Mouse (Mus musculus) adipocyte (in vitro differentiated cells): ENCODE data around the gene Asb10.
"Not testable (repeated sequence)": the region's sequence is repeated elsewhere in the genome, so short reads cannot be mapped to it uniquely, and the experiment has no call there.

Source experiments
- DNase-seq: peaks from one replicate; pipeline ENCODE4 v3.0.0-alpha.2; 2016; ENCODE audit warnings: low spot score

Gene Asb10

DNA sequence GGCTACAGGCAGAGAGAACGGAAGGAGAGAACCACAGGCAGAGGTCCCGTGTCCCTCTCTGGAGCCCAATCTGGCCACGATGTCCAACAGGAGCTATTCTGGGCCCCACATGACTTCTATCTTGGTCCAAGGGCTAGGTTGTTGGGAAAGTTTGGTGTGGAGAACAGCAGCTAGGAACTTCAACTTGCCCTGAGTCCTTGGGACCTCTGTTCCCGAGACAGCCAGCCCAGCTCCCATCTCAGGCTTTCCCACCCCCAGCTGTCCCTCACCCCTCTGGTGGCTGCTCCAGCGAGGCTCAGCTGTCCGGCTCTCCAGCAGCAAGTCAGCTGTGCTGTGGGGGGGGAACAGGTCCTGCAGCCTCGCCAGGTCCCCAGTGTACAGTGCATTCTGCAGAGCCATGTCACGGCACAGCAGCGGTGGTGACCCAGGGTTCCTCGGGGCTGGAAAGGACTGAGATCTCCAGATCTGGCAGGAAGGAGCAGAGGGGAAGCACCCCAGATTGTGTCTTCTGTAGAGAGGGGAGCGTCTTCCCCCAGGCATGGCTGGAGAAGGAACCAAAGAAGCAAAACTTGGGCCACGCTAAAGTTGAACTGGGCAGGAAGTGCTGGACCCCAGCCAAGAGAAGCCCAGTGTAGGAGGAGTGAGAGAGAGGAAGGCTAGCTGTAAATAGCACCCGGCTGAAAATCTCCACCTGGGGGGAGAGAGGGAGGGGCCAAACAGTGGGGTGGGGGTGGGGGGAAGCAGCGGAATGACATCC lies at the start of gene Asb10:
Asb10 (minus strand) TSS at position 592 of the 757 bp plus-strand sequence.
- DNase-seq = peak; percentile 55

DNA sequence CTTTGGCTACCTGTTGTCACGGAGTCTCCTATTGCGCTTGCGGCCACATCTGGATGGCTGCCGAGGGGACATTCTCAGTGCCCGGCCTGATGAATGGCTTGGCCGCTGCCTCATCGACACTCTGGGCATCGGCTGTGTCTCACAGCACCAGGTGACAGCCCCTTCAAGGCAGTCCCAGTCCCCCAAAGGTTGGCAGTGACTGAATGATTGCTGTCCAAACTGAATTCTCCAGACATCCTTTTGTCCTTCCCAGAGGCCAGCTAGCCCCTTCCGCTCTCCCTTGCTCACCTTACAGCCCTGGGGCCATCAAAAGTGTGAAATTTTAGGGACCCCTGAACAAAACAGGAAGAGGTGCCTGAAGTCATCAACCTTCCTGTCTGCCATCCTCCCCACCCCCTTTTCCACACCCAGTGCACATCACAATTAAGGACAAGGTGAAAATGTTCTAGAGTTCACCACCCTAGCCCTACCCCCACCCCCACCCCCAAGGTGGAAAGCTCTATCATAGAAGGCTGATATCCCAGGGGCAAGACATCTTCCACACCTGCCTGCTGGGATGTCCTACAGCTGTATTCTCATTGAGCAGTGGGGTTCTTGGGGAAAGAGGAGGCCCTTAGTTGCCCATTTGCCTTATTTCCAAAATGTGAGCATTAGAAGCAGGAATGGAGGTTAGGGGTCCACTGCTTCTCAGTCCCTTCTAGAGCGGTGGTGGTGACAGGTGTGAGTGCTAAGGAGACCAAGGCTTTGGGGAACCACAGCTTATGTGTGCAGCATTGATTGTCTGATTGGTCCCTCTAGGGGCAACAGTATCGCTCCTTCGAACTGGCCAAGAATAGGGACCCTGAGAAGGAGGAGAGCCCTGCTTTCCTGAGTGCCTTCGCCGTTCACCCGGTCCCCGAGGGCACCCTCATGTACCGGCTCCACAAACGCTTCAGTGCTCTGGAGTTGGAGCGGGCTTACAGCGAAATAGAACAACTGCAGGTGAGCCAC lies 49.0 kb upstream of the Asb10 start:
- no peak for DNase-seq

DNA sequence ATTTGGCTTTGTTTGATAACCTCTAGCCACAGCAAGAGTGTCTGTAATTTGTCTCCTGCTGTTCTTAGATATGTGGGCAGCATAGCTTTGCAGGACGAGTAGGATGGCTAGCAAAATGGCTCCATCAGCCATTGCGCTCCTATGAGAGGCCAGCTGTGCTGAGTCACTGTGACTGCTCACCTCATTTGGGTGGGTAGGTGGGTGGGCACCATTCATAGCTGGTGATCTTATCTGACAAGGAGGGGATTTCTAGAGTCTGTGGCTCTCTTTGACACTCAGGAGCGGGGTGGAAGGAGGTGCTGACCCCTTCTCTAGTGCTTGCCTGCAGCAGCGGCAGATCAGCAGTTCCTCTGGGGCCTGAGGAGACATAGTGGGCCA lies 46.4 kb upstream of the Asb10 start:
- peak; percentile 69 for DNase-seq

DNA sequence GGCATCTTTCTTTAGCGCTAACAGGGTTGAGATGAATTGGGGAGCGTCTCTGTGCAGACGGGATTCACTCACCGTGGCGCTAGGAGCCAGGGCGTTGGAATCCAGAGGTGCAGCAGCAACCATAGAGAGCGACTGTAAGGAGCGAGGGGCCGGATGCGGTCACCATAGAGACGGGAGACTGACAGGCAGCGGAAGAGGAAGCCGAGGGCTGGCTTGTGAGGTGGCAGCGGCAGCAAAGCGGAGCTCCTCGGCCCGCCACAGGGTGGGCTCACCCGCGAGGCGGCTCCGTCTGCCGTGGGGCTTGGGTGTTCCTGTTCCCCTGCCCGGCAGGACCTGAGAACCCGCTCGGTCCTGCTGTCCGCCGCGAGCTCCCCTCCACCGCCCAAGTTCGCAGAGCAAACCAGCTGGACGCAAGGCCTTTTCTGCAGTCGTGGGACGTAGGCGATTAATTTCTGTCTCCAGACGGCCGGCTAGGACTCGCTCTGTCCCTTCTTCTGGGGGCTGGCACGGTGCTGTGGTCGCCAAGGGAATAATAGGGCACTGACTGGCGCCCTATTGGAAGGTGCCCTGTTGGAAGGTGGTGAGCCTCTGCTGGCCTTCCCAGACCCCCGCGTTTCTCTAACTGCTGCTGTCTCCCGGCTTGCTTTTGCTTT lies 45.9 kb upstream of the Asb10 start, which contains the start of gene Chpf2:
Chpf2 (plus strand) TSS at position 195 of the 653 bp plus-strand sequence.
- peak; percentile 84 for DNase-seq

DNA sequence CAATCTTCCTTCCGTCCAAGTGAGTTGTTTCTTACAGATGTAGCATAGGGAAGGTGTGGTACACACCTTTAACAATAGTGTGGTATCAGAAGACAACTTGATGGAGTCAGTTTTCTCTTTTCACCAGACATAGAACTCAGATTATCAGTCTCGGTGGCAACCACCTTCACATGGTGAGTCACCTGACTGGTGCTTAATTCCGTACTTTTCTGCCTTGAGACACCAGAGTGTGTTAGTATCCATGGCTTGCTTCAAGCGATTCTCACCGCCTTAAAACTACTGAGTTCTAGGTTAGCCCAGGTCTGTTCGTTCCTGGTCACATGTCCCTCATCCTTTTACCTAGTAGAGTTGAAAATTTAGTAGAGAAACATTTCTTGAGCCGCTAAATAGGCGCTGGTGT lies 45.3 kb upstream of the Asb10 start:
- no peak for DNase-seq

DNA sequence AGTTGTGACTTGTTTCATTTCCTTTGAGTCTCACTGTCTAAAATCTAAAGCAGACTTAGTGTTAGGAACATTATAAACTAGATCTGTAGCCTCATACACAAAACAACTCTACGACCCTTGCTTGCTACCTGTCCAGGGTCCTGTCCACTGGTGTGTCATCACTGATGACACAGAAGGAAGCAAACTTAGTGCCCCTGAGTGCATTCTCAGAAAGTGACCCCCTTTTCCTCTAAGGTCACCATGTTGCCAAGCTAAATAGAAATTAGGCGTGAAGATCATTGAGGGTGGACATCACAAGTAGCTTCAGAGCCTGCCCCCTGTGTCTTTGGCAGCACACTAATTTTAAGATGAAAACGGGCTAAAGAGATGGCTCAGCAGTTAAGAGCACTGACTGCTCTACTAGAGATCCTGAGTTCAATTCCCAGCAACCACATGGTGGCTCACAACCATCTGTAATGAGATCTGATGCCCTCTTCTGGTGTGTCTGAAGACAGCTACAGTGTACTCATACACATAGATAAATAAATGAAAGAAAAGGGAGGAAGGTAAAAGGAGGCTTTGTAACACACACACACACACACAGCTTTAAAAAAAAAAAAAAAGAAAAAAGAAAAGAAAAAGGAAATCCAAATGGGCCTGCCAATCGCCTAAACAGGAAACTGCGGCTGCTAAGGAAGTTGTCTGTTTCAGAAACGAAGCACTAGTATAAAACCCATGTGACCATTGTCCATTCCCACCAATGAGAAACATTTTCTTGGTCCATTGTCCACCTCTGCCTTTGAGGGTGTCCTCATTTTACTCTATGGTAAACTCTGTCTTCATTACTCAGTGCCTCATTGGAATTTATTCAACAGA lies 37.6 kb upstream of the Asb10 start:
- no peak for DNase-seq

DNA sequence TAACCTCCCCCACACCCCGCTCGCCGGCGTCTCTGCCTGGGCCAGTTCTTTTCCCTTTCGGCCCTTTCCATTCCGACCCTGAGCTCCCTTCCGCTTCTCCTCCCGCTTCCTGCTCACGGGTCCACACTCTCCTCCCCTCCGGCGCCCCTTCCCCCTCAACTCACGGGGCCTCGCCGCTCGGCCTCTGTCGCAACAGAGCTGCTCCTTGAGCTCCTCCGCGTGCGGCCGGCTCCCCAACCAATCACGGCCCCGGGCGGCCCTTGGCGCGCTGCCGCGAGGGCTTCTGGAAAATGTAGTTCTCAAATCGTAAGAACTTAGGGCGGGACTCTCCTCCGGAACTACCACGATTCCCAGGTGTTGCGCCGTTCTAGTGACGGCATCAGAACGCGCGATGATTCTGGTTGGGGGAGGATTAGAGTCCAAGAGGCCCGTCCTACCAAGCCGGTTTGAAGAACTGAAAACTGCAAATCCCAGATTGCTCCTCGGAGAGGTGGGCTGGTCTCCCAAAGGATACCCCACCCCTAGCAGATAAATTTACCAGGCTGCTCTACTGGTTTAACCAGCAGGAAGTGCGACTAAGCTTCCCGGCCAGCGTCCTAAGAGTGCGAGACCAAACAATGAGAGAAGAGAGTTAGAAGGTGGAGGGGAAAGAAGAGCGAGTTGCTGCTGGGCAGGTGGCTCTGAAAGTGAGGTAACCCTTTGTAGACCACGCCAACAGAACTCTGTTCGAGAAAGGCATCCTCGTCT lies 36.6 kb upstream of the Asb10 start, which contains the start of gene Abcf2:
Abcf2 (minus strand) TSS at position 285 of the 747 bp plus-strand sequence.
- peak; percentile 100 for DNase-seq

DNA sequence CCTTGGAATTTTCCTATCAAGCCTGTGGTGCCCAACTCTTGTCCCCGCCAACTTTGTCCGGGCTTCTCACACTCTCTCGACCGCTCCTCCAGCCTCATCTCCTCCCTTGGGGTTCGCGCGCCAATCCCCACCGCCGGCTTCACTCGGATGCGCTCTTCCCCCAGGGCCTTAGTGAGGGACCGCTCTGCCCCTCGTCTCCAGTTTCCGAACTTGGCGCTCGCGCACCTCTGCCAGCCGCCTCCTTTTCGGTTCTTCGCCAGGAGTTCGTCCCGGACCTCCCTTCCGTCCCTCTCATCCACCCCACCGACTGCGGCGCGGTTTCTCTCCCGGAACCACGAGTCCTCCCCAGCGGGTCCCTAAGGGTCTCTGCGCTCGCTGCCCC lies 36.0 kb upstream of the Asb10 start:
- DNase-seq = peak; percentile 37

DNA sequence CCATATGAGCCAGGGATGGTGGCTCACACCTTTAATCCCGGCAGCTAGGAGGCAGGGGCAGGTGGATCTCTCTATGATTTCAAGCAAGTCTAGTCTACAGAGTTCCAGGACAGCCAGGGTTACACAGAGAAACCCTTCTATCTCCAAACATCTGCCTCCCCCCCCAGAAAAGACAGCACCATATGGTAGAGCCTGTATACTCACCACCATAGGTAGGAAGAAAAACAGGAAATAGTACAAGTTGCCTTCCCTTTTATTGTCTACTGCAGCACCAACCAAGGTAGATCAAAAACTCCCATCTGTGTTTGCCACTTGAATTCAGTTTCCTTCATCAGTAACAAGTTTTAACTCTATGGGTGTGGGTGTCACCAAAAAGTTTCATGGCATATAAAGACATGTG lies 35.2 kb upstream of the Asb10 start:
- no peak for DNase-seq

DNA sequence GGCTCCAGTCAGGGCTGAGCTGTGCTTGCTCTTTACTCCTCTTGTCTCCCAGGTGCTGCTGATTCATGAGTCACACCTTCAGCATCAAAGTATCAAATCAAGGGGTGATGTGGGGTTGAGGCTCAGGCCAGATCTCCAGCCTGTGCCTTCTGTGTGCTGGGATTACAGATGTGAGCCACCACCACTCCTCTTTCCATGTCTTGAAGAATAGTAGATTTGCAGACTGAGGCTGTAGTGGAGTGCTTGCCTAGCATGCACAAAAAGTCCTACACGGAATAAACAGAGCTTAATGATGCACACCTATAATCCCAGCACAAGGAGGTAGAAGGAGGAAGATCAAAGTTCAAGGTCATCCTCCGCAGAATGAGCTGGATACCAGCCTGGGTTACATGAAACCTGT lies 15.9 kb upstream of the Asb10 start, which contains the start of gene 4931409K22Rik:
4931409K22Rik (minus strand) TSS at position 101 of the 400 bp plus-strand sequence.
- no peak for DNase-seq

DNA sequence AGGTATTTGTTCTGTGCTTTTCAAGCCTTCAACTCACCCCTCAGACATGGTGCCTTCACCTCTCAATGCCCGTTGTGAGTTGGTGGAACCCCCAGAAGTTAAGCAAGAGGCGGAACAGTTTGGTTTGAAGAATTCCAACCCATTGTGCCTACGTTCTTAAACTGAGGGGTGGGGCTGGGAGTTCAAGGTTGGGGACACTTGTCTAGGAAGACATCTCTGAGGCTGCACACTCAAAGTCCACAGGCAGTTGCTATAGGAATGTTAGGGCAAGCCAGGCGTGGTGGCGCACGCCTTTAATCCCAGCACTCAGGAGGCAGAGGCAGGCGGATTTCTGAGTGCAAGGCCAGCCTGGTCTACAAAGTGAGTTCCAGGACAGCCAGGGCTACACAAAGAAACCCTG lies 14.6 kb upstream of the Asb10 start:
- DNase-seq = not testable (repeated sequence)

DNA sequence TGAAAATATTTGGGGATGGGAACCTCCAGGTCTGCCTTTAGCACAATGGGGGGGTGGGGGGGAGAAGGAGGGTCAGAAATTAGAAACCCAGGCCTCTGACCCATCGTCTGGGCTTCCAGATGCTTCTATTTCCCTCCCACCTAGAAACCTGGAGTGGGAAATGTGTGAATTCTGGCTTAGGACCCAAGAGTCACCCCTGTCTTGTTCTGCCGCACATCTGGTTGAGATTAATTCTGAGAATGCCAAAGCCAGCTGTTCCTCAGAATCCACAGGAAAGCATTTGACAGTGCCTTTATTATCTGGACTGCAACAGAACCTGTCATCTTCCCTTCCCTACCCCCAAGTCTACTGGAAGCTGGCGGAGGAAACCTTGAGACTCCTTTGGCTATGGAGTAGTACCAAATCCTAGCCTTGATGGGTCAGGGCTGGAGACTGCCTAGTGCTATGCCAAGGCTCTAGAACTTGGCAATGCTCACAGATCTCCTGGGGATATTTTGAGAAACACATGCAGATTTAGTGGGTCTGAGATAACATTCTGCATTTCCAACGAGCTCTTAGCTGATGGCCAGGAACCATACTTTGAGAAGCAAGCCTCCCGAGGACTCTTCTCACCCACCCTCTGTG lies 13.0 kb upstream of the Asb10 start:
- peak; percentile 55 for DNase-seq

DNA sequence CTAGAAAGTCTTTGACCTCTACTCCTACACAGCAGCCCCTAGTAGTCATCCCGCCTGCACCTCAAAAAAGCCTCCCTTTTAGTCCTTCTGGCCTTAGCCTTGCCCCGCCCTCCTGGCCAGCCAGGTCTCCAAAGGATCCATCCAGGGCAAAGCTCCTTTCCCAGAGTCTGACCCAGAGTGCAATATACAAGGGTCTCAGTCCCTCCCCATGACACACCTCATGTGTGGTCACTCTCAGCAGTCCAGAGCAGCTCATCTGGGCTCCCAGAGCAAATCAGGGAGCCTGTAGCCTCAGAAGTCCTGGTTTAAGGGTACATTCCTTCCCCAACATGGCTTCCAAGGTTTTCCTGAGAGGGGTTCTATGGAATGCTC lies 10.5 kb upstream of the Asb10 start:
- DNase-seq = no peak

DNA sequence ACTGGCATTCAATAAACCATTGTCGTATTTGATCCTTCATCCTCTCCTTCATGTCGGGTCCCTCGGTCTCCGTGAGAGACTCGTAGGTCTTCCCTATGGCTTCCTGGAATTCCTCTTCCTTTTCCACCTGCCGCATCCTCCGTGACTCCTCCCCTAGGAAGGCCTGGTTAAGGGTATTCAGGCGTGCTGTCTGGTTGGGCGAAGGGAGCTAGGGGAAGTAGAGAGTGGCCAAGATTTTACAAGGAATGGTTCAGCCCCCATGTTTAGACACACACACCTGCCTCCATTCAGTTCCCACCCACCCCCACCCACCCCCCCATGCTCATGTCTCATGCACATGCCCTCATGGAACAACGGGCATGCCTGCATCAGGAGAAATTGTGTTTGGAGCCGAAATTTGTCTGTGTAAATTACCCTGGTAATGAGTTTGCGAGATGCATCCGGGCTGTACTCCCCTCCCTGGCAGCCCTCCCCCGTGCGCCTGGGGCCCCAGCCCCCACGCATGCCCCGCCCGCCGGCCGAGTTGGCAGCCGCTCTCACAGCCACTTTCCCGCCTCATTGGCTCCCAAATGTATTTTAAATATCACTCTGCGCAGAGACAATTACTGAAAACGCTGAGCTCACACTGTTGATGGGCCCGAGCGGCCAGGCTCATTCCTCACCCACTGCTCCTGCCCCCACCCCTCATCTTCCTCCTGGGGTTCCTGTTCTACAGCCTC lies 10.0 kb upstream of the Asb10 start:
- DNase-seq = no peak

DNA sequence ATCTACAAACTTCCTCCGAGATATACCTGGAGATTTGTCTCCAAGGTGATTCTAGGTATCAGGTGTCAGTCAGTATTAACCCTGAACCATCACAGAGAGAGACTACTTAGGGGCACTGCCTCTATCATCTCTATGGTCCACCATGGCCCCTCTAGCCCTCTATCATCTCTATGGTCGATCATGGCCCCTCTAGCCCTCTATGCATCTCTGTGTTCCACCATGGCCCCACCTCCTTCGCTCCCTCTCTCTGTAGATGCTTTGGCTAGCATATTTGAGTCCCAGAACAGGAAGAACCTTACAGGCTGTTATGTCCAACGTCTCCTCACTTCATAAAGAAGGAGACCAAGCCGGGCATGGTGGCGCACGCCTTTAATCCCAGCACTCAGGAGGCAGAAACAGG lies 1.9 kb upstream of the Asb10 start:
- no peak for DNase-seq

DNA sequence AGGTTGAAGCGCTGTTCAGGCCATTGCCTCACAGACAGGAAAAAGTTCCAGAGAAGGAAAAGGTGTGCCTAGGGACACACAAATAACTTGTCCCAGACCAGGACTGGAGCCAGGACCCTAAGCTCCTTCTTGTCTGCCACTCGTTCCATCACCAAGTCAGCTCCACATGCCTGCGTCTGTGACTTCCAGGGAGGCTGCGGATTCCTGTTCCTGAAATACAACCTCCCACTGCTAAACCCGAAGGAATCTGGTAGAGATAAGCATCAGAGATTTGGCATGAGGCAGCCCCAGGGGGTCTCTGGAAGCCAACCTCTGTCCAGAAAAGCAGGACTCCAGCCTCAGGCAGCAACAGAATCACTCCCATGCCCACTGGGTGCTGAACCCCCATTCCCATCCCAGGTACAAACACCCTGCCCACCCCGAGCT lies 379 bp upstream of the Asb10 start:
- no peak for DNase-seq

DNA sequence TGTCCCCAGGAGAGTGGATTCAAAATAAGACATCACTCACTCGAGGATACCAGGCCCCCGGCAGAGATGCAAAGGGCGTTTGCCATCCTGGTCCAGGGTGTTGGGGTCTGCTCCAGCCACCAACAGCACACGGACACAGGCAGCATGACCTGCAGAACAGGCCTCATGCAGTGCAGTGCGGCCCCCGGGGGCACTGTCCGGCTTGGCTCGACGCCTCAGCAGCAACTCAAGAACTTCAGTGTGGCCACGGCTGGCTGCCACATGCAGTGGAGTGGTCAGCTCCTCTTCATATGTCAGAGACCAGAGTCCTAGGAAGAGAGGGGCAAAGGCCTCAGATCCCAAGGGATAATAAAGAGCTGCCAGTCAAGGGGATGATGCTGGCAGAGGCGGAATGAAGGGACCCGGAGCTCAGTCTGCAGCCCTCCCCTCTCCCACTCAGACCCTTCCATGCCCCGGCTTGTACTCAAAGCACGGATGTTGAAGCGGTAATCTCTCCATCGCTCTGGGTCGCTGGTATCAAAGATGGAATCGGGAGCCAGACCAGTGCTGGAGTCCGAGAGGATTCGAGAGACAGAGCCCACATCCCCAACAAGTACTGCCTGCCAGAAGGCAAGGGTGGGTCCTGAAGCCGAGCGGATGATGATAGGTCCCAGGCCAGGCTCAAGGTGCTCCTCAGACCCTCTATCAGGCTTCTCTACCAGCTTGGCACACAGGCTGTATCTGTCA lies 1.0 kb downstream of the Asb10 start:
- no peak for DNase-seq

DNA sequence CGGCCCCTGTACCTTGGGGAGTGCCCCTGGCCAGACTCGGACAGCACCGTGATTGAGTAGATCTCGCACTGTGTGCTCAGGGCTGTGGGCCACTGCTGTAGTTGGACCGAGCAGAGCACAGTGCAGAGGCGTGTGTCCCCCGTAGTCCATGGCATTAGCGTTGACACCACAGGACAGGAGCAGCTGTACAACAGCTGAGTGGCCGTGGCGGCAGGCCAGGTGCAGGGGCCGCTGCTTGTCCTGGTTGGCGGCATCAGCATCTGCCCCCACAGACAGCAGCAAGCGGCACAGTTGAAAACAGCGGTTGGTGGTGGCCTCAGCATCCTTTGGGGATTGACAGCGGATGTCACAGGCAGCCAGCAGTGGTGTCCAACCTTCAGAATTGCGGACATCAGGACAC lies 3.2 kb downstream of the Asb10 start:
- no peak for DNase-seq

DNA sequence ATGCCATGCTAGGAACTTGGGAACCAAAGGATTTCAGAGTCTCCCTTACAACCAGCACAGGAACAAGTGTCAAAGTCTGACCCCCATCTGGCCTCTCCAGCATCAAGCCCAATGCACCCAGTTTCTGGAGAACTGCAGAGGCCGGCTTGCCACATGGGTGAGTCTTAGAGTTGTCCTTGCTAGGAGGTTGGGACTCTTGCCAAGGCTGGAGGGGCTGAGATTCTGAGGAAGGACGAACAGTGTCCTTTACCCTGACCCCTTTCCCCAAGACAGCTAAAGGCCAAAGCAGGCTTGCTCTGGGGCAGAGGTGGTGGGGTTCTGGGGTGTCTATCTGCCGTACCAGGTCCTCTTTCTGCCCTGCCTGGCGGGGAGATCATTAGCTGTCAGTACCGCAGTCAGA lies 4.3 kb downstream of the Asb10 start:
- no peak for DNase-seq
